25 mouse cellular contexts compared by ENCODE assay signal in genomic region chr9:18399629-18400028, GRCm38 (mm10). TPM values are rescaled to one million over a fixed set of nuclear protein-coding genes. Genes with fewer than 3 reads are reported as not detected.
"Had no signal": no experiment of that assay in that cellular context is flagged by ENCODE, and none has a peak within 500 bp of the region (broad histone marks: within the 10 kb centered on the region; RNA-seq: fewer than 3 reads in every experiment).

No protein-coding gene starts in this region.

- H3K9me3 ChIP-seq: neural tube, embryonic 13.5 days; neural tube, embryonic 15.5 days; stomach, embryonic 15.5 days had no signal

- H3K36me3 ChIP-seq: neural tube, embryonic 13.5 days; neural tube, embryonic 15.5 days; stomach, embryonic 15.5 days had no signal

- H3K27ac ChIP-seq: neural tube, embryonic 13.5 days; neural tube, embryonic 15.5 days; stomach, embryonic 15.5 days; stomach, postnatal 0 days had no signal

- DNase-seq: retina, postnatal 1 day; right cerebral cortex, adult 18-20 months; right cerebral cortex, postnatal 14 days; right cerebral cortex, postnatal 25 days; right cerebral cortex, postnatal 4 days; spleen, adult 18-20 months; thymus, adult 18-20 months; thymus, adult 2 months; thymus, postnatal 14 days; thymus, postnatal 25 days; thymus, postnatal 36 days; thymus, postnatal 4 days had no signal

- H3K27me3 ChIP-seq: neural tube, embryonic 13.5 days; neural tube, embryonic 15.5 days; stomach, embryonic 15.5 days had no signal

- H3K4me3 ChIP-seq: neural tube, embryonic 13.5 days; neural tube, embryonic 15.5 days; stomach, embryonic 15.5 days had no signal

- H3K4me1 ChIP-seq: neural tube, embryonic 13.5 days; neural tube, embryonic 15.5 days; stomach, embryonic 15.5 days had no signal

- H3K9ac ChIP-seq: neural tube, embryonic 13.5 days; neural tube, embryonic 15.5 days; stomach, embryonic 15.5 days had no signal

- H3K4me2 ChIP-seq: neural tube, embryonic 13.5 days; neural tube, embryonic 15.5 days; stomach, embryonic 15.5 days had no signal

RNA-seq across cellular contexts. Expression of gene Ubtfl1, which starts 4.6 kb away (rescaled TPM):
- polyA plus RNA-seq: neural tube, embryonic 13.5 days; neural tube, embryonic 14.5 days; neural tube, embryonic 15.5 days; small intestine, adult 2 months; spleen, adult 2 months; stomach, embryonic 14.5 days; stomach, embryonic 15.5 days; stomach, embryonic 16.5 days; stomach, postnatal 0 days; thymus, adult 2 months; thymus, postnatal 0 days; urinary bladder, adult 2 months had no signal

RNA-seq across cellular contexts. Expression of gene Mbd3l2, which starts 30.8 kb away (rescaled TPM):
- total RNA-seq: neutrophil, adult 5-6 weeks had no signal
- polyA plus RNA-seq: neural tube, embryonic 13.5 days; neural tube, embryonic 15.5 days; small intestine, adult 2 months; spleen, adult 2 months; stomach, embryonic 14.5 days; stomach, embryonic 15.5 days; stomach, embryonic 16.5 days; stomach, postnatal 0 days; testis, adult 2 months; thymus, adult 2 months; thymus, postnatal 0 days; urinary bladder, adult 2 months had no signal
